Mouse (Mus musculus) kidney, postnatal 0 days (tissue): ENCODE data around the gene Tmem28. TPM values are rescaled to one million over a fixed set of nuclear protein-coding genes. Genes with fewer than 3 reads are reported as not detected.

Experiments used
- ATAC-seq: fragments of 200-750 bp; cut with Nextera tagmentation; replicated peaks from 2 replicates; pipeline ENCODE4 v1.8.0; 2017; ENCODE audit warnings: low read depth, moderate number of reproducible peaks, moderate TSS enrichment, moderate library complexity; ENCODE audit not compliant: low FRiP score
- DNase-seq: peaks from one replicate; pipeline ENCODE4 v3.0.0-alpha.2; 2016; ENCODE audit warnings: low spot score
- H3K27ac ChIP-seq: fragments of 300-500 bp; sonication (generic); 2 replicates; pipeline ENCODE4 v1.5.1; 2014; ENCODE audit warnings: mild to moderate bottlenecking
- H3K27me3 ChIP-seq: fragments of 300-500 bp; sonication (generic); 2 replicates; pipeline ENCODE4 v1.6.1; 2014; ENCODE audit warnings: low read length, mixed read lengths; ENCODE audit not compliant: insufficient read depth
- H3K36me3 ChIP-seq: fragments of 300-500 bp; sonication (generic); 2 replicates; pipeline ENCODE4 v1.6.1; 2014; ENCODE audit warnings: low read length, mixed read lengths; ENCODE audit not compliant: insufficient read depth
- H3K4me1 ChIP-seq: fragments of 300-500 bp; sonication (generic); replicated peaks from 2 replicates; pipeline ENCODE4 v1.6.1; 2014; ENCODE audit warnings: antibody characterized with exemption, low read length, mixed read lengths; ENCODE audit not compliant: insufficient read depth
- H3K4me2 ChIP-seq: fragments of 300-500 bp; sonication (generic); 2 replicates; pipeline ENCODE4 v1.6.1; 2014; ENCODE audit warnings: mild to moderate bottlenecking, low read length, moderate library complexity, mixed read lengths
- H3K4me3 ChIP-seq: fragments of 300-500 bp; sonication (generic); replicated peaks from 2 replicates; pipeline ENCODE4 v1.5.1; 2014; ENCODE audit warnings: low read depth, low read length
- H3K9ac ChIP-seq: fragments of 300-500 bp; sonication (generic); 2 replicates; pipeline ENCODE4 v1.6.1; 2014; ENCODE audit warnings: low read depth, low read length
- H3K9me3 ChIP-seq: fragments of 300-500 bp; sonication (generic); replicated peaks from 2 replicates; pipeline ENCODE4 v1.6.1; 2016; ENCODE audit warnings: low read length, inconsistent platforms, mixed read lengths
- CTCF ChIP-seq: IDR thresholded peaks from 2 replicates; pipeline ENCODE4 v1.5.1; 2016; ENCODE audit warnings: antibody characterized with exemption, low read depth, mild to moderate bottlenecking, moderate library complexity
- WGBS: fragments of 180-500 bp; shearing (Covaris S2); extraction: QIAGEN DNeasy Blood & Tissue Kit; methylation state at CpG from one replicate; pipeline ENCODE4 v1.1.7; 2014; 5-methylcytosine and 5-hydroxymethylcytosine counted together
- polyA plus RNA-seq: library from polyadenylated mRNA; unstranded; fragments of >200 nt; fragmentation: Nextera tagmentation; extraction: Ambion mirVana; gene quantifications from 2 replicates; pipeline ENCODE4 v1.2.1, GENCODE M21; 2015

Tmem28 gene
- not detected in 2 replicates for polyA plus RNA-seq

DNA sequence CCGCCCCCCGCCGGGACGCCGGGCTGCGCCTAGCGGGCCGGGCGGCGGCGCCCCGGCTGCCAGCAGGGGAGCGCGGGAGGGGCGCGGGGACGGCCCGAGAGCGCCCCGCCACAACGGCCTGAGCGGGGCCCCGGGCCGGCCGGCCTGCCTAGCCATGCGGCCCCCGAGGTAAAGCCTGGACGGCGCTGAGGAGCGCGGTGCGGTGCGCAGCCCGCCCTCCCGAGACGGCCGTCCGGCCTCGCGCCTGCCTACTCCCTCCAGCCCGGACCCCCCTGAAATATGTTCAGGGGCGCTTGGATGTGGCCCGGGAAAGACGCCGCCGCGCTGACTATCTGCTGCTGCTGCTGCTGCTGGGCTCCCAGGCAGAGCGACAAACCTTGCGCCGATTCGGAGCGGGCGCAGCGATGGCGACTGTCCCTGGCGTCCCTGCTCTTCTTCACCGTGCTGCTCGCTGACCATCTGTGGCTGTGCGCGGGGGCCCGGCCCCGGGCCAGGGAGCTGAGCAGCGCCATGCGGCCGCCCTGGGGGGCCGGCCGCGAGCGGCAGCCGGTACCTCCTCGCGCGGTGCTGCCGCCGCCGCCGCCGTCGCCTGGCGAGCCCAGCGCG, at the start of gene Tmem28:
Tmem28 (plus strand) TSS at position 232 of the 606 bp plus-strand sequence.
- WGBS: 27% methylated on average over 54 of the region's 82 CpGs
- Histone ChIP-seq H3K27me3 (peaks cover 21% of the 10 kb centered on the region), H3K9me3 (no peaks in the 10 kb centered on the region), H3K36me3 (no peaks in the 10 kb centered on the region), H3K4me2 (peak within 1 kb of the TSS; percentile 63), H3K9ac (no peak within 1 kb of the TSS), H3K4me1 (no peaks in the 10 kb centered on the region), H3K4me3 (peak within 1 kb of the TSS; percentile 37), H3K27ac (no peak within 1 kb of the TSS)
- no peak for TF ChIP-seq CTCF
- no peak for ATAC-seq
- DNase-seq: no peak

DNA sequence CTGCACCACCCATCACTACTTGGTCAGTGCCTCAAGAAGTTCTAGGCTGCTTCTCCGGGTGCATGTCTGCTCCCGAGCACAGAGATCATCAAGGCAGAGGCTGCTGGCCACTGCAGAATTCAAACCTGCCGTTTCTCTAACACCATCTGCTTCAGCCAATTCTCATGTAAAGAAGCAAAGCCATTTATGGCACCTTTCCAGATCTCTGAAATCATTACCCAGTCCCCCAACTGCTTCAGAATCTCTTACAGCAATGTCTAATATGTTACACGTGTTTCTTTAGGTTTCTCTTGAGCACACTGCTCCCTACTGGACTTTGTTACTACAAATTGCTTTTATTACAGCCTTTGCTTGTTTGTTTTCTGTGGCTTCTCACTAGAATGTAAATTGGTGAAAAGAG, 40.5 kb upstream of the Tmem28 start:
- Histone ChIP-seq H3K4me3 (no peak overlapping the region), H3K9me3 (no peaks in the 10 kb centered on the region), H3K36me3 (no peaks in the 10 kb centered on the region), H3K4me1 (no peaks in the 10 kb centered on the region), H3K4me2 (no peak overlapping the region), H3K27ac (no peak overlapping the region), H3K9ac (no peak overlapping the region), H3K27me3 (0 out of 2 replicates have a peak, but pooled peaks cover 3% of the 10 kb centered on the region)
- TF ChIP-seq CTCF: no peak; the same call in 1 of the 2 replicates
- no peak for ATAC-seq
- peak; percentile 12 for DNase-seq
- WGBS: 56% methylated on average over 4 of the region's 4 CpGs

DNA sequence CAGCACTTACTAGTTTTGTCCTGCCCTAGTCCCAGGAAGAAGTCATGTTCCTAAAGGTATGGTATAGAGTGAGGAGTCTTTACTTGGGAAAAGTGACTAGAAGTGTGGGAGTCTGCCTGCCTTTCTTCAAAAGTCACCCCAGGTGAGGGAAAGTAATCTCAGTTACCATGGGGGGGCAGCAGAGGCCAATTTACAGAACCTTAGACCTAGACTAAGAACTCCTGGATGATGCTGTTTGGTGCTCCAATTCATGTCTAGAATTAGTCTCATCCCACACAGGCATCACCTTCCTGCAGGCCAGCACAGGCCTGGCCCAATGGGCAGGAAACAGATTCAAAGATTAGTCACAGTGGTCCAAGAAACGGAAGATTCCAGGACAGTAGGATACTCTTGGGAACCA, 12.4 kb upstream of the Tmem28 start:
- no peak overlapping the region for H3K27ac ChIP-seq
- TF ChIP-seq CTCF: peak; percentile 52
- no peaks in the 10 kb centered on the region for H3K36me3 ChIP-seq
- no peaks in the 10 kb centered on the region for H3K4me1 ChIP-seq
- ATAC-seq (no peak), DNase-seq (peak; percentile 21)
- no peaks in the 10 kb centered on the region for H3K27me3 ChIP-seq
- no peak overlapping the region for H3K4me3 ChIP-seq
- 39% methylated on average over 1 of the region's 1 CpGs for WGBS
- H3K9me3 ChIP-seq: no peaks in the 10 kb centered on the region
- H3K4me2 ChIP-seq: no peak overlapping the region
- no peak overlapping the region for H3K9ac ChIP-seq

DNA sequence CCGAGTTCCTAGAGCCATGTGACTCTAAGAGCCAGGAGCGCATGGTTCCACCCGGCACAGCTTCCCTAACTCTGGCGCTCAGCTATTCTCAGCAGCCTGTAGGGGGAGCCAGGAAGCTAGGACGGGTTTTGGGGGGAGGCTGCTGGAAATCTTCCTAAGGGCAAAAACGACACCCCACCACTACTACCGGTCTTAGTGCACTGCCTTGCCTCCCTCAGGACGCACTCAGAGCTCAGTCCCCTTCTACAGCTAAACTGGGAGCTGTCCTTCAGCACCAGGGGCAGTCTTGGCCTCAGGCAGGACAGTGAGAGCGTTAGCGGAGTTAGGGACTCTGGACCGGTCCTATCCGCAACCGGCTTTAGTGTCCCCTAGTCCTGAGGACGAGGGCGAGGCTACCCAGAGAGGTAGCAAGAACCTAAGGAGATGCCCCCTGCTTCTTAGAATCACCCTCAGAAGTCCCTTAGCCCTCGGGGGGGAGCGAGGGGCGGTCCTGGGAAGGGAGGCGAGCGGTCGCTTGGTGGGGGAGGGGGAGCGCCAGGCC, 1.4 kb upstream of the Tmem28 start:
- no peaks in the 10 kb centered on the region for H3K4me1 ChIP-seq
- peak; percentile 36; the same call in 1 of the 2 replicates for TF ChIP-seq CTCF
- peak; percentile 85 for DNase-seq
- H3K9ac ChIP-seq: no peak overlapping the region
- H3K4me2 ChIP-seq: peak overlapping the region; percentile 63
- H3K27ac ChIP-seq: no peak overlapping the region
- H3K4me3 ChIP-seq: peak overlapping the region; percentile 37
- WGBS: 29% methylated on average over 21 of the region's 22 CpGs
- peaks cover 21% of the 10 kb centered on the region for H3K27me3 ChIP-seq
- ATAC-seq: peak; percentile 78
- no peaks in the 10 kb centered on the region for H3K36me3 ChIP-seq
- H3K9me3 ChIP-seq: no peaks in the 10 kb centered on the region

DNA sequence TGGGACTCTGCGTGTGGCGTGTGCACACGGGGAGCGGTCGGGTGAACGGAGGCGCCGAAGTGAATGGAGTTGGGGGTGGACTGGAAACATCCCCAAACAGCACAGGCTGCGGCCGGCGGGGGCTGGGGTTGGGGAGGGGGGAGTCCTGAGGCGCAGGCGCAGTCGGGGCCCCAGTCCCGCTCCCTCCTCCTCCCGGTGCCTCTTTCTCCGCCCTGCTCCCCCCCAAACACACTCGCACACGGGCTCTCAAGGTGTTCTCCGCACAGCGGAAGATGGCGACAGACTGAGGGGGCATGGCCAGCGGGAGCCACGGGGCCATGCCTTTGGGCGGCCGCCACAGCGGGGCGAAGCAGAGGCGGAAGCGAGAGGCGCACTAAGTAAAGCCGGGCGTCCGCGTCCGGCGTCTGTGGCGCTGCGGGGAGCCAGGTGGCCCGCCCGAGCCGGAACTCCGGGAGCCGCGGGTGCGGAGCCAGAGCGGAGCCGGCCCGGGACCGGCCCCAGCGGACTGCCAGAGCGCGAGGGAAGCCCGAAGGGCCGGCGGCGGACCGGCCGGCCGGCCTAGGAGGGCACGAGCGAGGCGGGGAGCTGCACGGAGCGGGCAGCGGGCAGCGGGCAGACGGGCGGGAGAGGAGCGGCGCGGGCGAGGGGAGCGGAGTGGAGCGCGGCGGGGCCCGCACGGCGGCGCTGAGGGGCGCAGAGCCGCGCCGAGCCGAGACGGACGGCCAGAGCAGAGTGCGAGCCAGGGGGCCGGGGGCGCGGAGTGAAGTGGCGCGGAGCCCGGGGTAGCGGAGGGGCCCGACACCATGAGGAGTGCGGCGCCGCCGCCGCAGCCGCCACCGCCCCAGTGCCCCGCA, 658 bp upstream of the Tmem28 start:
- Histone ChIP-seq H3K9ac (no peak overlapping the region), H3K4me2 (peak overlapping the region; percentile 63), H3K4me3 (peak overlapping the region; percentile 37), H3K9me3 (no peaks in the 10 kb centered on the region), H3K4me1 (no peaks in the 10 kb centered on the region), H3K27ac (no peak overlapping the region), H3K27me3 (peaks cover 21% of the 10 kb centered on the region), H3K36me3 (no peaks in the 10 kb centered on the region)
- TF ChIP-seq CTCF: no peak
- WGBS: 30% methylated on average over 91 of the region's 105 CpGs
- DNase-seq (no peak), ATAC-seq (peak; percentile 49)

DNA sequence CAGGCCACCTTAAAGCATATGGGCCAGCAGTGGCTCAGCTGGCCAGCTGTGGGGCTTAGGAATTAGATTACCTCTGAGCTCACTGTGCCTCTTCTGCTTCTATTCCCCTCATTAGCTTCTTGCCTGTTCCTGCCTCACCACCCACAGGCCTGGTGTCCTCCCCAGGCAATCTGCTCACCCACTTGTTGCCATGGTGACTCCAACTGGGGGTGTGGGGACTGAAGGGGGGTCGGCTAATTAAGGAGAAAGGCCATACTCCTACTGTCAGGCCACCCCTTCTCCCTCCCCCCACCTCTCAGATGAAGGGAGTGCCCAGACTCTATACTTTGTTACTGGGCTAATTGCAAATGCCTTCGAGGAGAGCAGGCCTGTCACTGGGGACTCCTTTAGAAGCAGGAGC, 21.3 kb downstream of the Tmem28 start:
- no peak for TF ChIP-seq CTCF
- Histone ChIP-seq H3K9ac (no peak overlapping the region), H3K36me3 (no peaks in the 10 kb centered on the region), H3K27ac (no peak overlapping the region), H3K27me3 (no peaks in the 10 kb centered on the region), H3K4me3 (no peak overlapping the region), H3K9me3 (no peaks in the 10 kb centered on the region), H3K4me1 (no peaks in the 10 kb centered on the region), H3K4me2 (no peak overlapping the region)
- ATAC-seq: no peak
- 22% methylated on average over 2 of the region's 2 CpGs for WGBS
- no peak for DNase-seq
